Mouse (Mus musculus): Measurements from ENCODE around the gene Atp6v1e1.
A peak's percentile ranks its signal among the peaks of the same experiment; 100 is the strongest.
"Not testable (repeated sequence)": the region's sequence is repeated elsewhere in the genome, so short reads cannot be mapped to it uniquely, and the experiment has no call there.

Gene Atp6v1e1

GRCm38 (mm10) chr6:120822307-120822928 is at the start of gene Atp6v1e1:
TSS of gene Atp6v1e1 (minus strand) at chr6:120822793.
- DNase-seq, result peak; percentile 91

GRCm38 (mm10) chr6:120871286-120871685 is 48.7 kb upstream of the Atp6v1e1 start:
- no peak for DNase-seq

DNA sequence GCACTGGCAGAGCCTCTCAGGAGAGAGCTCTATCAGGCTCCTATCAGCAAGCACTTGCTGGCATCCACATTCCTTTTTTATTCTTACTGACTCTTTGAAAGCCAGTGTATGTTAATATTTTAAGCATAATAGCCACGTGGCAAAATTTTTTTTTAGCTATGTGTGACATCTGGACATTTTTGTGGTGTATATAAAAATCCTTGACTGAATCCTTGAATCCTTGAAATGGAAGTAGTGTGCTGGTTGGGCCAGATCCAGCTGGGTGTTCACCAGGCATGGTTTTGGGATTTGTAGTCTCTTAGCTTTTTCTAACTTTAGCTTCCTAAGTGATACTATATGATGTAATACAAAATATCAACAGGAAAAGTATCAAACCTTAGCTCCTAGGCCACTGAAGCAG is 46.2 kb upstream of the Atp6v1e1 start:
- no peak for DNase-seq

GRCm38 (mm10) chr6:120866051-120866814 is 43.6 kb upstream of the Atp6v1e1 start:
- DNase-seq, result no peak

- no peak for DNase-seq
Observed at GRCm38 (mm10) chr6:120860079-120860478, 37.5 kb upstream of the Atp6v1e1 start.

DNA sequence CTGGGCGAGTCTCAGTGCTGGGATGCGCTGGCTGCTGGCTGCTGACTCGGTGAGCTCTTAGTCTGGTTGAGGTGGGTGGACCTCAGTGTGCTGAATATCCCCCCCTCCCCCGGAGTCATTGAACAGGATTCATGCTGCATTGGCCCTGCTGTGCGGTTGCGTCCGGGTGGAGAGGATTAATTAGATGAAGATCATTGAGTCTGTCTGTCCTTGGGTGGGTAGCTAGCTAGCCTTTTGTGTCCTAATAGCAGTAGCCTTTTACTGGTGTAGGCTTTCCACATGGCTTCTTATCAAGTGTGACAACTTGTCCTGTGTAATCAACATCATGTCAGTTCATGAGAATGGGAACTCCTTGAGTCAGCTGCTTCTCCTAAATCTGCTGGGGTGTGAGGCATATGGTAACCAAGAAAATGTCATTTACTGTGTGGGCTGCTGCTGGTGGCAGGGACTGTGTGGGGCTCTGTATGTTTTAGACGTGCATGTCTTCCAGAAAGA is 35.7 kb upstream of the Atp6v1e1 start:
- peak in 1 of 2 experiments; percentile 8 for DNase-seq

DNA sequence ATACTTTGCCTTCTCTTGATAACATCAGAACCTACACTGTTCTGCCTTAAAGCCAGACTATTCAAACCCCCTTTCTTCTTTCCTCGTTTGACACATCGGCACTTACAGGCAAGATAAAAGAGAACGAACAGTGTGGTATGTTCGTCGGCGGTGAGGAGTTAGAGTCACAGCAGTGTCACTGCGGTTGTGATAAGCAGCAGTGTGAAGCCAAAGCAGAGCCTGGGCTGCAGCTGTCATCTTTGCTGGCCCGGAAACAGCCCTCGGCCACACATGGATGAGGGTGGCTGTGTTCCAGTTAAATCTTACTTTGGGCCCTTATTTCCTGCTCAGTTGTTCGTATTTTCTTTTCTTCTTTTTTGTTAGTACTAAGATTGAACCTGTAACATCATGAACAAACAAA is 31.8 kb upstream of the Atp6v1e1 start:
- DNase-seq, result no peak

DNA sequence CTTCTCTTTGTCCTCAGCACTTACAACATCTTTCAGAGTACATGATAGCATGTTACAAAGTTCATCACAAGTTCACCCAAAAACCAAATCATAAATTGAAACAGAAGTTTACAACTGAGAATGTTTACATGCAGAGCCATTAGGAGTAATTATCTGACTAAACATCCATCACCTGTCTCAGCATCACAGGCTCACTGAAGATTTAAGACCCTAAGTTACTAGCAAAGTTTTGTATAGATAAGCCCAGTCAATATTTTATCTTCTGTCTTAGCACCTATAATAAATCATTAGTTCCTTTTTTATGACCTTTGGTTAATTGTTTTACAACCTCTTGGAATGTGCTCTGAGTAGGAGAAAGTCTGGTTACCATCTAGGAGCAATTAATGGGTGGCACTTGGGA is 28.1 kb upstream of the Atp6v1e1 start:
- DNase-seq, result not testable (repeated sequence)

DNA sequence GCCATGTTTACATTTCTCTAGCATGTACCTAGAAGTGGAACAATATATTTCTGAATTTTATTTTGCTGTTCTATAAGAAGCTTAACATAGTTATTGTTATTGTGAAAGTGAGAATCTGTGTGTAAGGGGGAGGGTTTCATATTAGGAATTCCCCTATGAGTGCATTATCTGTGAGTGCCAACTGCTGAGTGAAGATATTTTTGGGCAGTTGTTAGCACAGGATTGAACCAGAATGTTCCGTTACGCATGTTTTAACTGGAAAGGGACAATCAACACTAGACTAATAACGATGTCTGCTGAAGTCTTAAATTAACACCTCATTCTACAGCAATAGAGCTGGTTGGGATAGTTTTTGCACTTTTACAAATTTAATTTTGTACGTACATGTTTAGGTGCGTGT is 19.2 kb upstream of the Atp6v1e1 start:
- no peak for DNase-seq

GRCm38 (mm10) chr6:120840258-120840657 is 17.7 kb upstream of the Atp6v1e1 start:
- DNase-seq, result no peak

DNA sequence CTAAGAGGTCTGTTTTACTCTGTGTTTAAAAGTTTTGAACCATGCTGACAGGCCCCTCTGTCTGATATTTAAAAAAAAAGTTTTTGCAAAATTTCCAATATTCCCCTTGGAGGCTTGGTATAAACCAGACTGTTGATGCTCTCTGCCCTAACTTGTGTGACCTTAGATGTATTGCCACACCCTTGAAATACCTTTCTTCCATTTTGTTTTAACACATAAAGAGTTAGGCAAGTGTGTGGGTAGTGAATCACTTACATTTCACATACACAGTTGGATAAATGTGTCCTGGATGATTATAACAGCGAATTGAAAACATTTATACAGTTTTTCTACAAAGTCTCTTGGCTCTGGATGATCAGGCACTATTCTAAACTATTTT is 14.5 kb upstream of the Atp6v1e1 start:
- DNase-seq, result no peak

- DNase-seq, result no peak
Observed at GRCm38 (mm10) chr6:120836389-120837151, 14.0 kb upstream of the Atp6v1e1 start.

- peak; percentile 94 to 95 for DNase-seq
Observed at GRCm38 (mm10) chr6:120835474-120836374, 13.1 kb upstream of the Atp6v1e1 start, which contains the start of gene Bcl2l13. TSS of gene Bcl2l13 (plus strand) at chr6:120836212.

DNA sequence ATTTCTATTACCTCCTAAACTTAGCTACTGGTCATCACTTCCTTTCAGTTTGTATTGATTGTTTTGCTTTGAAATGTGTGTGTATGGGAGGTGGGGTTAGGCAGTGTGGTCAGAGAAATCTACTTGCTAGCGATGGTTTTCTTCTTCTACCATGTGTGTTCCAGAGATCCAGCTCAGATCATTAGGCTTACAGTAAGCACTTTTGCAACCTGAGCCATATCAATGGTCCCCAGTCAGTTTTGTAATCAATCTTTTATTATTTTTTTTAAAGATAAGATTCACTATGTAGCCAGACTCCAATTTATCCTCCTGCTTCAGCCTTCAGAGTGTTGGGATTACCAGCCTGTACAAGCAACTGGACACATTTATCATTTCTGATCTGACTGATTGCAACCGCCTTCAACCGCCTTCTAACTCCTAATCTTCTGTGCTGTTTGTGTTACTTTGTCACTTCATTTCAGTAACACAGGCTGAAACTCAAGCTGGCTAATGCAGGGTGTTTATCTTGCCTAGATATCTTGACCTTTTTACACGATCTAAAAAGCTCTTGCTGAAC is 12.3 kb upstream of the Atp6v1e1 start:
- no peak for DNase-seq

GRCm38 (mm10) chr6:120832097-120832496 is 9.5 kb upstream of the Atp6v1e1 start:
- DNase-seq, result no peak

GRCm38 (mm10) chr6:120830866-120831608 is 8.4 kb upstream of the Atp6v1e1 start:
- no peak for DNase-seq

DNA sequence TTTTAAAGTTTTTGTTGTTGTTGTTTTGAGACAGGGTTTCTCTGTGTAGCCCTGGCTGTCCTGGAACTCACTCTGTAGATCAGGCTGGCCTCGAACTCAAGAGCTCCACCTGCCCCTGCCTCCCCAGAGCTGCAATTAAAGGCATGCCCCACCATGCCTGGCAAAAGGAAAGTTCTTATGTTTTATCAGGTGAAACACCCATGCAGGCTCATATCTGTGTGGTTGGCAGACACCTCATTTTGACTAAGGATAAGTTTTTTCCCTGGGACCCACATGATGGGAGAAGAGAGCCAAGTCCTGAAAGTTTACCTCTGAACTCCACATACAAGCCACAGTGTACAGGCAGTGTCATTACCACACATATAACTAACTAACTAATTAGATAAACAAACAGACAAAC is 7.5 kb upstream of the Atp6v1e1 start:
- no peak for DNase-seq

- peak; percentile 35 to 36 for DNase-seq
Observed at GRCm38 (mm10) chr6:120822937-120823614, 483 bp upstream of the Atp6v1e1 start.

DNA sequence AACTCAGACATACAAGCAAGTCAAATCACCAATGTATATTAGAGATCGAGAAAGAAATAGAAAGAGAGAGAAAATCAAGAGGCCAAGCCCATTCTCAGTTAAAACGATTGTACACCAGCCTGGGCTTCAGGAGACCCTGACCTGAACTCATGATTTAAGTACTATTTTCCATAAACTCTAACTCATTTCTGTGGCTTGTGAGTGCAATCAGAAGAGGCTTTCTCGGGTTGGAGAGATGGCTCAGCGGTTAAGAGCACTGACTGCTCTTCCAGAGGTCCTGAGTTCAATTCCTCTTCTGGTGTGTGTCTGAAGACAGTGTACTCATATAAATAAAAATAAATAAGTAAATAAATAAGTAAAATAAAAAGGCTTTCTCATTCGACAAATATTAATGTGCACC is 878 bp downstream of the Atp6v1e1 start:
- no peak for DNase-seq

- DNase-seq, result no peak
Observed at GRCm38 (mm10) chr6:120820941-120821340, 1.7 kb downstream of the Atp6v1e1 start.

- no peak for DNase-seq
Observed at GRCm38 (mm10) chr6:120820144-120820543, 2.4 kb downstream of the Atp6v1e1 start.

All from cerebellum, postnatal 36 days (tissue).